Mouse (Mus musculus) megakaryocyte, embryonic 14.5 days (primary cell): ENCODE data around the gene Cldn10.

Experiments
- FLI1 ChIP-seq: IDR thresholded peaks from 2 replicates; pipeline ENCODE4 v1.6.1; 2012; ENCODE audit warnings: low read length, inconsistent platforms, mixed read lengths
- GATA1 ChIP-seq: IDR thresholded peaks from 3 replicates; pipeline ENCODE4 v1.6.1; 2012; ENCODE audit warnings: mixed read lengths, low read length, inconsistent platforms, borderline replicate concordance

- TF ChIP-seq GATA1 = no peak
- TF ChIP-seq FLI1 = no peak
Measured at GRCm38 (mm10) chr14:118763917-118764495, 23.7 kb upstream of the Cldn10 start.
